Comparison of ENCODE assay signal across 20 mouse cellular contexts in genomic region chr2:141522081-141522480, GRCm38 (mm10).
DNase-seq lines count a peak whose midpoint lies in the region; ATAC-seq and TF ChIP-seq lines count a peak whose summit lies in the region.
"Had no signal": no experiment of that assay in that cellular context is flagged by ENCODE, and none has a peak within 500 bp of the region (broad histone marks: within the 10 kb centered on the region; RNA-seq: fewer than 3 reads in every experiment).

No protein-coding gene starts in this region.

- TF ChIP-seq CTCF in layer of hippocampus, adult 2 months (conservative IDR thresholded peaks at IDR 0.05), result peak; percentile 23; the same call in 1 of the 2 replicates
- TF ChIP-seq CTCF in brain, embryonic 14.5 days (IDR thresholded peaks at IDR 0.05; ENCODE audit: borderline replicate concordance, extremely low read depth, insufficient read depth, insufficient read length), result no peak

- DNase-seq in frontal cortex, postnatal 14 days (ENCODE audit: low spot score in 2 of 2), result no peak
- DNase-seq in layer of hippocampus, adult 2 months (ENCODE audit: low spot score in 2 of 2), result peak in 1 of 2 experiments; percentile 58
- DNase-seq in layer of hippocampus, postnatal 25 days (ENCODE audit: extremely low spot score in 1 of 2, low spot score in 1 of 2), result no peak
- DNase-seq in brain, embryonic 14.5 days (ENCODE audit: low read depth), result peak; percentile 50
- peak; percentile 12 to 24 for DNase-seq in left cerebral cortex, postnatal 14 days (ENCODE audit: low spot score in 2 of 2)
- DNase-seq in adrenal gland, postnatal 36 days, result no peak
- no peak for DNase-seq in heart, adult 11 months
- DNase-seq: cerebellum, adult 11 months; cerebellum, postnatal 36 days; gastrocnemius, postnatal 10 days; heart, postnatal 36 days; lung, adult 2 months; thymus, postnatal 14 days had no signal

- H3K4me3 ChIP-seq in layer of hippocampus, adult 2 months, result no peak overlapping the region
- H3K4me3 ChIP-seq: embryonic facial prominence, embryonic 13.5 days; forebrain, embryonic 10.5 days; heart, embryonic 10.5 days; neural tube, embryonic 12.5 days had no signal

- peak; percentile 85 for ATAC-seq in frontal cortex, adult (ENCODE audit: low TSS enrichment)
- ATAC-seq: inflammation-experienced regulatory T-cells, adult 6 months had no signal

- H3K27ac ChIP-seq in layer of hippocampus, adult 2 months, result peak overlapping the region; percentile 53; the same call in 1 of the 2 replicates
- H3K27ac ChIP-seq: embryonic facial prominence, embryonic 13.5 days; forebrain, embryonic 10.5 days; heart, embryonic 10.5 days; macrophage; neural tube, embryonic 12.5 days had no signal

- TF ChIP-seq POLR2A in brain, embryonic 14.5 days (IDR thresholded peaks at IDR 0.05; ENCODE audit: borderline replicate concordance, extremely low read depth, insufficient read depth, insufficient read length, poor library complexity, severe bottlenecking), result no peak

- intact Hi-C loops in left cerebral cortex, postnatal 14 days (cut with DNase I), result no loop called here

Comparison
In these comparisons a context has a peak if more than half of its experiments do, and no peak if none do; other contexts are left out.
1. DNase-seq: peak in brain, embryonic 14.5 days (single experiment) and left cerebral cortex, postnatal 14 days (2 of 2); none in frontal cortex, postnatal 14 days (0 of 2), layer of hippocampus, postnatal 25 days (0 of 2), adrenal gland, postnatal 36 days (0 of 2) and heart, adult 11 months (single experiment).